Mouse (Mus musculus) CH12F3 (cell line): ENCODE data around the gene Gm17655.
"Not testable (repeated sequence)": the region's sequence is repeated elsewhere in the genome, so short reads cannot be mapped to it uniquely, and the experiment has no call there.

ENCODE experiments used
- in situ Hi-C: fragments of 300-500 bp; cut with MboI; formaldehyde crosslinking; loops from 2 replicates; pipeline ENCODE4 v1.14.3; 2020; ENCODE audit warnings: low sequenced_read_pairs

Gm17655 gene

DNA sequence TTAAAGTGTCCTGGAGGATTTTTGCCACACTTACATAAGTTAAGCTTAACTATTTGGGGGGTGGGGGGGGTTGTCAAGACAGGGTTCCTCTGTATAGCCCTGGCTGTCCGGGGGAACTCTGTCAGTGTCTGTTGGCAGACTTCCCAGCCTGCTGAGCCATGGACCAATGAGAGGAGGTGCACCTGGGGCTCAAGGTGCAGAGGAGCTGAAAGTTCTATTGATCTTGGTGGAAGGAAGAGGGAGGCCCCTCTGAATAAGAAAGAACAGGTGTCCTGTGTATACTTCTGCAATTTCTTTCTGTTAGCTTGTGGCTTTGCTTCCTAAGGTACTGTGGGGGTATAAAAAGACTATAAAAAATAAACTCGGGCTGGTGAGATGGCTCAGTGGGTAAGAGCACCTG lies 19.2 kb upstream of the Gm17655 start:
- in situ Hi-C loops, result no loop called here

DNA sequence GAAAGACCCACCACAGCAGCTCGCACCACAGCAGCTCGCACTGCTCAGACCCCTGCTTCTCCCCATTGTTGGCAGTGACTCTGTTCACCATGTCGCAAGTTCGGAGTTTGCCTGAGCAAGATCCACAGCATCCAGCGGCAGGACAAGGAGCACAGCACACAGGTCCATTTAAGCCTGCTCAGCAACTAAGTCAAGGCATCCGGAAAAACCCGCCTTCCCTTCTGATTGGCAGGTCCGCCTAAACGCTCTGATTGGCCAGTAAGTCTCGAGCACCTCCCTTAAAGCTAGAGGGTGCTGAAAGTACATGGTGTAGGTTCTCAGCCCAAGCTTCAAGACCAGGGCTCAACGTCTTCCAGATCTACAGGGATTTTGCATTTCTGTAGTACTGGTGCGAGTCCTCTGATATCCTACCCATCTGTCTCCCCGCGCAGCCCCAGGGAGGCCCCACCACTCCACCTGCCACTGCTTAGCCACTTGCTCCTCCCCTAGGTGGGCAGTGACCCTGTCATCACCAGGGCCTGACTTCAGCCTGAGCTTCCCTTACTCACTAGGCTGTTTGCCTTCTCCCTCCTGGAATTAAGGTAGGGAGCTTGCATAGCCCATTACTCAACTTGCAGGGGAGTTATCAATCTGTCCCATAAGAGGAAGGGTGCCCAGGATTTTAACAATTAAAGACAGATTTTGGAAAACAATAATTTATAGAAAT lies 14.0 kb upstream of the Gm17655 start:
- in situ Hi-C loops, result no loop called here

DNA sequence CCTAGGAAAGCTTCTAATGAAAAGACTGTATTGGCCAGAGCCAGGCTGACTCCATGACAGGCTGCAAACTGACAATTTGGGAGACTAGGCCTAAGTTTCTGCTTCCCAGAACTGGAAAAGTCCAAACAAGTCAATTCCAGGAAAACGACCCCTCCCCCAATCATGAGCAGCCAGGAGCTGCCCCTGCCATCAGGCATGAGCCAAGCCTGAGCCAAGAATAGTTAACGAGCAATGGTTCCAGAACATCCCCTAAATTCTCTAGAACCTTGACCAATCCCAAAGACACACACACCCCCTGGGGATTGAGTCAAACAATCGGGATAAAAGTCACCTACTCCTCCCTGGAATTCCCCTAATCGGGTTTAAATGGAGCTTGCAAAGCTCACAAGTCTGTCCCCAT lies 10.6 kb upstream of the Gm17655 start:
- in situ Hi-C loops, result no loop called here

DNA sequence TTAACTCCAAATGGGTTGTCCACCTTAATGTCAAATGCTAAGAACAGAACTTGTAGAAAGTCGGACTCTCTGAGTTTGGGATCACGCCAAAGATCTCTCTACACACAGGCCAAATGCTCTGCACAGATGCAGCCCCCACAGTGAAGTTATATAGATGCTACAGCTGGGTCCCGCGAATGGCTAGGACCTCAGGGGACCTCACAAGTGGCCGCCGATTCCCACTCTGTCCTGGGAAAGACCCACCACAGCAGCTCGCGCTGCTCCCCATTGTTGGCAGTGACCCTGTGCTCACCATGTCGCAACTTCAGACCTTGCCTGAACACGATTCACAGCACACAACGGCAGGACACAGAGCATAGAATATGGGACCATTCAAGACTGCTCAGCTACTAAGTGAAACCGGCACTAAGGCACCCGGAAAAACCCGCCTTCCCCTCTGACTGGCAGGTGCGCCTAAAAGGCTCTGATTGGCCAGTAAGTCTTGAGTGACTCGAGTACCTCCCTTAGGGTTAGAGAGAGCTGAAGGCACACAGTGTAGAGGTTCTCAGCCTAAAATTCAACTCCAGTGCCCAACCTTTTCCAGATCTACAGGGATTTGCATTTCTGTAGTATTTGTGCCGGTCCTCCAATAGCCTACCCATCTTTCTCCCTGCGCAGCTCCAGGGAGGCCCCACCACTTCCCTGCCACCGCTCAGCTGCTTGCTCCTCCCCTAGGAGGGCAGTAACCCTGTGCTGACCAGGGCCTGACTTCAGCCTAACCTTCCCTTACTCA lies 14.5 kb downstream of the Gm17655 start:
- in situ Hi-C loops, result no loop called here

DNA sequence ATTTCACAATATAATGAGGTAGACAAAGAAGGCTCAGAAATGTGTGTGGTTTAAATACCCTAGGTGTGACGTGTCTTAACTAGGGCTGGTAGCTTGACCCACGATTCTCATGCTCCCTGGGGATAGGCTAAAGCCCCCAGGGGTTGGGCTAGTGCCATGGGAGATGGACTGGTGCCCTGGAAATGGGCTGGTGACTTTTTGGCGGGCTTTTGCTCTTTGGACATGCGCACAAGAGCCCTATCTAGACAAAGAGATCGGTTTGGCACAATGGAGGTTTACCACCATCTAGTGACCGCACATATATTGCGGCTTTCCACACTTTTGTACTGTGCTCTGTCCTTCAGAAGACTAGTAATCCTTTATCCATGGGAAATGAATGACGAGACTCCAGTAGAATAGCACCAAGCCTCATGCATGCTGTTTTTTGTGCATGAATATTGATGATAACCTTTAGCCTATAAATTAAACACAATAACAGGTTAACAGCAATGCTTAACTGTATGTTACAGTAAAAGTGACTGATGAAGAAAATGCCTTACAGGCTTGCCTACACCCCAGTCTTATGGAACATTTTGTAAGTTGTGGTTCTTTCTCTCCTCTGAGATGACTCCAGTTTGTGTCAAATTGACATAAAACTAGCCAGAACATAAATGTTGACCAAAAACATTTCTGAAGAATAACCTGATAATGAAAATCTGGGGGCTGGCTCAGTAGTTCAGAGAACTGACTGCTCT lies 48.5 kb downstream of the Gm17655 start:
- in situ Hi-C loops, result not testable (repeated sequence)

DNA sequence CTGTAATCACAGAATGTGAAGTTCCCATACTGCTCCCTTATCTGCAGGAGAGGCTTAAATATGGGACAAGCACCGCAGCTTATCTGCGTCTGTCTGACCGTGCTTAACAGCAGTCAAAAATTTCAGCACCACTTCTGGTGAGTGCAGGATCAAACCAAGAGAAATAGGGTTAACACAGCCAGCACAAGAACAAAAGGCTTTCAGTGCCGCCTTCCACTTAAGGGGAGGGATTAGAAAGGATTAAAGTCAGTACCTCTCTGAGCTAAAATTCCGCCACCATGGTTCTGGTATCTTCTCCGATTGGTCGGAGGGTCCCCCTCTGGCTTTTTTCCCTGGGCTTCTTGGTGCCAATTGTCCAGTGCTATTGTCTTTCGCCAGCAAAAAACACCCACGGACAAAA lies 49.0 kb downstream of the Gm17655 start:
- in situ Hi-C loops, result no loop called here

DNA sequence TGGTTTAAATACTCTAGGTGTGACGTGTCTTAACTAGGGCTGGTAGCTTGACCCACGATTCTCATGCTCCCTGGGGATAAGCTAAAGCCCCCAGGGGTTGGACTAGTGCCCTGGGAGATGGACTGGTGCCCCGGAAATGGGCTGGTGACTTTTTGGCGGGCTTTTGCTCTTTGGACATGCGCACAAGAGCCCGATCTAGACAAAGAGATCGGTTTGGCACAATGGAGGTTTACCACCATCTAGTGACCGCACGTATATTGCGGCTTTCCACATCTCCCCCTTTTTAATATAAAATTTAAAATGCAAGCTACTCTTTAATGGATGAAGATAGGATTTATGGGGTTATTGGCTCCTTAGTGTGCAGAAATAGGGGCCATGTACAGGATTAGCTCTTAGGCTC lies 56.5 kb downstream of the Gm17655 start:
- in situ Hi-C loops, result not testable (repeated sequence)
